Mouse (Mus musculus) megakaryocyte, embryonic 14.5 days (primary cell): ENCODE data around the gene Hmcn1.

Experiments used
- FLI1 ChIP-seq: IDR thresholded peaks from 2 replicates; pipeline ENCODE4 v1.6.1; 2012; ENCODE audit warnings: low read length, inconsistent platforms, mixed read lengths
- GATA1 ChIP-seq: IDR thresholded peaks from 3 replicates; pipeline ENCODE4 v1.6.1; 2012; ENCODE audit warnings: mixed read lengths, low read length, inconsistent platforms, borderline replicate concordance

DNA sequence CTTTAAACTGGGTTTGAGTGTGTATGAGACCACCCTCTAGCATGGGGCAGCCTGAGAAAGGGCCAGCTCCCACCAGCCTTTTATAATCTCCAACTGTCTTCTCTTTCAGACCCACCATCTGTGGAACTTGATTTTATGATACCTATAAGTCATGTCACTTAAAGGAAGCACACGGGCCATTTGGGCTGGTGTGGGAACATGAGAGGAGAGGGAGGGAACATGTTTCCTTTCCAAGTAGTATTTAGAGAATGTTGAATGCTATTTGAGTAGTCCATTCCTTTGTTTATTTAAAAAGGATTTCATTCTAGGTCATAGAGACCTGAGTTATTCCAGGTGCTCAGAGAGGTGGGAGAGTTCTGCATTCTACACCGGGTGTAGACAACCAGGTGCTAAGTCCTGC is 1.4 kb upstream of the Hmcn1 start:
- TF ChIP-seq FLI1, result no peak
- no peak for TF ChIP-seq GATA1
